Comparison of ENCODE assay signal across 8 mouse cellular contexts in the genomic region with DNA sequence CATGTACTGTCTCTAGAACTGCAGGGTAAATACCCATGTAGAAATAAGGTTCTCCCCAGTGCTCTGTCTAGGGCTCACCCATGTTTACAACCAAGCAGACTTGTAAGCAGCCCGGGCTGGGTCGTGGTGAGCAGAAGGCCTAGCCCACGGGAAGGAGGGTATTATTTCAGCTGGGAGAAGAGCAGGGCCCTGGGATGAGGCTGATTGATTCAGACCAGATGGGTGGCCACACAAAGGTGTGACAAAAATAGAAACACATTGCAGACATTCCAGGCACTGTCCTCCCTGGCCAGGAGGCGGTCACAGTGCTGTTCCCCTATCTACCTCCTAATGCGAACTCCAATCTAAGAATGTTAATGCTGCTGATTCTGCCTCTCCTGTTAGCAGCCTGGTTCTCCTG. TPM values are rescaled to one million over a fixed set of nuclear protein-coding genes. Genes with fewer than 3 reads are reported as not detected.
DNase-seq lines count a peak whose midpoint lies in the region; ATAC-seq lines count a peak whose summit lies in the region.
"Had no signal": no experiment of that assay in that cellular context is flagged by ENCODE, and none has a peak within 500 bp of the region (broad histone marks: within the 10 kb centered on the region; RNA-seq: fewer than 3 reads in every experiment).

No protein-coding gene starts in this region.

- H3K27me3 ChIP-seq in limb, embryonic 12.5 days: no peaks in the 10 kb centered on the region

- no peak overlapping the region for H3K9ac ChIP-seq in limb, embryonic 12.5 days (replicated peaks)

- no peak overlapping the region for H3K4me2 ChIP-seq in limb, embryonic 12.5 days

- H3K27ac ChIP-seq in limb, embryonic 12.5 days: peak overlapping the region; percentile 53; the same call in 1 of the 2 replicates

- no peaks in the 10 kb centered on the region for H3K36me3 ChIP-seq in limb, embryonic 12.5 days

- peaks cover 39% of the 10 kb centered on the region for H3K4me1 ChIP-seq in limb, embryonic 12.5 days (replicated peaks)

- no peaks in the 10 kb centered on the region for H3K9me3 ChIP-seq in limb, embryonic 12.5 days

- no peak overlapping the region for H3K4me3 ChIP-seq in limb, embryonic 12.5 days (replicated peaks)

- DNase-seq in kidney, adult 18-20 months: peak; percentile 16
- no peak for DNase-seq in kidney, postnatal 10 days
- peak; percentile 86 for DNase-seq in Muller cell, postnatal 12 days (ENCODE audit: inconsistent ontology term)
- peak; percentile 67 for DNase-seq in embryo, embryonic 10 days (ENCODE audit: low spot score)
- no peak for DNase-seq in adrenal gland, postnatal 10 days
- DNase-seq in cerebellum, postnatal 4 days (ENCODE audit: low spot score in 2 of 2): no peak
- DNase-seq: lung, adult 18-20 months had no signal

- WGBS in limb, embryonic 12.5 days: 15% methylated on average over 5 of the region's 5 CpGs

- ATAC-seq in limb, embryonic 12.5 days (ENCODE audit: insufficient number of reproducible peaks, insufficient read depth, low FRiP score, low TSS enrichment, low read depth): peak; percentile 56; the same call in 1 of the 2 replicates

RNA-seq across cellular contexts. Expression of a gene that starts 50.1 kb away (rescaled TPM):
- 12.3 and 14.8 TPM in 2 replicates for polyA plus RNA-seq in limb, embryonic 12.5 days (2016; fragmentation: Nextera tagmentation; extraction: Ambion mirVana)
- 100 to 1,000 TPM; 129 to 138 TPM for total RNA-seq in adrenal gland, postnatal 10 days (2021)

Comparison
In these comparisons a context has a peak if more than half of its experiments do, and no peak if none do; other contexts are left out.
1. DNase-seq: peak in kidney, adult 18-20 months (single experiment), Muller cell, postnatal 12 days (single experiment) and embryo, embryonic 10 days (single experiment); none in kidney, postnatal 10 days (single experiment), adrenal gland, postnatal 10 days (single experiment) and cerebellum, postnatal 4 days (0 of 2).